Mouse (Mus musculus): ENCODE results near the gene Nfyc.

The Nfyc gene

DNA sequence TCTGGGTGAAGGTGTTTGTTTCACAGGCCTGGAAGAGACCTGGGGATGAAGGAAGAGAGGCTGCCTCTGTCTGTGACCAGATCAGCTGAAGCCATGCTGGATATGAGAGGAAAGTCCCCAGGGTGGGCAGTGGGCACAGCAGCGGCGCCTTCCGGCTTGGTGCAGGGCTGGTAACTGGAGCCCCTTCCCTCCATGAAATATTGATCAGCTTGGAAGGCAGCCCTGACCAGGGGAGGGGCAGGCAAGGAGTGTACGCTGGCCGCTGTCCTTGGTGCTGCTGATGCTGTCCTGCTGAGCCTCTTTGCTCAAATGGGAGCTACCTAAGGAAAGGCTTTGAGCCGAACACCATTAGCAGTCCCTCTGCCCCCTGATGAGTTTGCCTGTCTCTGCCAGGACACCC is 34.8 kb upstream of the Nfyc start:
- Histone ChIP-seq H3K27me3 (ENCODE audit: insufficient read depth, low read length) (peaks cover 2% of the 10 kb centered on the region; the same call in 1 of the 2 replicates), H3K36me3 (ENCODE audit: insufficient read depth, low read length) (no peaks in the 10 kb centered on the region), H3K9me3 (ENCODE audit: low read length) (no peaks in the 10 kb centered on the region), H3K4me3 (replicated peaks; ENCODE audit: low read length) (no peak overlapping the region), H3K4me1 (replicated peaks; ENCODE audit: low read depth, low read length) (peaks cover 14% of the 10 kb centered on the region; the same call in 1 of the 2 replicates)
- TF ChIP-seq POU5F1 (IDR thresholded peaks at IDR 0.05; ENCODE audit: borderline replicate concordance, low read length) (no peak), NANOG (IDR thresholded peaks at IDR 0.05; ENCODE audit: borderline replicate concordance, low read length) (no peak), CTCF (conservative IDR thresholded peaks at IDR 0.05; ENCODE audit: low read length) (no peak)

DNA sequence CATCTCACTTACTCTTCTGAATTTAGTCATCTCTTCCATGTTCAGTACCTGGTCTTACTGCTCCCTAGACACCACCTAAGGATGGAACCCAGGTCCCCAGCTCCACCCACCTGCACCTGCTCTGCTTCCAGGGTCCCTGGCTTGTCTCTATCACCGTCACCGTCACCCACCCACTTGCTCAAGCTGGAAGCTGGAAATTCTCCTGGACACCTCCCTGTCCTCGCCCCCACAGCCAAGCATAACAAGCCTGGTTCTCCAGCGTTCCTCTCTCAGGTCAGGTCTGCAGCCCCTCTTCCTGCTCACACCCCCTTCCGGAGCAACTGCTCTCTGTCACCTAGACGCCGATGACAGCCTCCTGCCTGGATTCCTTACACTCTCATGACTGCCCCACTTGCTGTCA is 28.5 kb upstream of the Nfyc start:
- TF ChIP-seq POU5F1 (IDR thresholded peaks at IDR 0.05; ENCODE audit: borderline replicate concordance, low read length), result no peak
- no peak for TF ChIP-seq NANOG (IDR thresholded peaks at IDR 0.05; ENCODE audit: borderline replicate concordance, low read length)
- no peak for TF ChIP-seq CTCF (conservative IDR thresholded peaks at IDR 0.05; ENCODE audit: low read length)
- H3K36me3 ChIP-seq (ENCODE audit: insufficient read depth, low read length), result no peaks in the 10 kb centered on the region; the same call in 1 of the 2 replicates
- no peaks in the 10 kb centered on the region for H3K9me3 ChIP-seq (ENCODE audit: low read length)
- no peak overlapping the region for H3K4me3 ChIP-seq (replicated peaks; ENCODE audit: low read length)
- peaks cover 14% of the 10 kb centered on the region for H3K27me3 ChIP-seq (ENCODE audit: insufficient read depth, low read length)
- peaks cover 34% of the 10 kb centered on the region for H3K4me1 ChIP-seq (replicated peaks; ENCODE audit: low read depth, low read length)

DNA sequence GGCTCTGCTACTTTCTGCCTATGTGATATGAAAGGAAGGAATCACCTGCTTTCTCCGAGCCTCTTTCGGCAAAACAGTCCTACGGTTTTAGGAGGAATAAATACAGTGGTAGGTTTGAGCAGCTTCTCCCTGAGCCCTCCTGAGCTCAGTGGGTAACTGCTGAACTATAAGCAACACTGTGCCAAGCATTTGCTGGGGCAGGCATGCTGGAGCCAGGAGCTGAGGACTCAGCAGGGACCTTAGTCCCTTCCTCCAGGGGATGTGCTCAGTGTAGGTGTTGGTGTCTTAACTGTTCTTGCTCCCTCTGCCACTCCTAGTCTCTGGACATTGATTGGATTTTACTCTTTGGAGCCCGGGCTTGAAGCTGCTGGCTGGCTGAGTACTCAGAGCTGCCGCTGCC is 25.0 kb upstream of the Nfyc start:
- H3K4me1 ChIP-seq (replicated peaks; ENCODE audit: low read depth, low read length), result peaks cover 34% of the 10 kb centered on the region
- H3K9me3 ChIP-seq (ENCODE audit: low read length), result no peaks in the 10 kb centered on the region
- peaks cover 19% of the 10 kb centered on the region for H3K27me3 ChIP-seq (ENCODE audit: insufficient read depth, low read length)
- no peaks in the 10 kb centered on the region; the same call in 1 of the 2 replicates for H3K36me3 ChIP-seq (ENCODE audit: insufficient read depth, low read length)
- TF ChIP-seq NANOG (IDR thresholded peaks at IDR 0.05; ENCODE audit: borderline replicate concordance, low read length) (no peak), POU5F1 (IDR thresholded peaks at IDR 0.05; ENCODE audit: borderline replicate concordance, low read length) (no peak), CTCF (conservative IDR thresholded peaks at IDR 0.05; ENCODE audit: low read length) (no peak)
- H3K4me3 ChIP-seq (replicated peaks; ENCODE audit: low read length), result no peak overlapping the region

DNA sequence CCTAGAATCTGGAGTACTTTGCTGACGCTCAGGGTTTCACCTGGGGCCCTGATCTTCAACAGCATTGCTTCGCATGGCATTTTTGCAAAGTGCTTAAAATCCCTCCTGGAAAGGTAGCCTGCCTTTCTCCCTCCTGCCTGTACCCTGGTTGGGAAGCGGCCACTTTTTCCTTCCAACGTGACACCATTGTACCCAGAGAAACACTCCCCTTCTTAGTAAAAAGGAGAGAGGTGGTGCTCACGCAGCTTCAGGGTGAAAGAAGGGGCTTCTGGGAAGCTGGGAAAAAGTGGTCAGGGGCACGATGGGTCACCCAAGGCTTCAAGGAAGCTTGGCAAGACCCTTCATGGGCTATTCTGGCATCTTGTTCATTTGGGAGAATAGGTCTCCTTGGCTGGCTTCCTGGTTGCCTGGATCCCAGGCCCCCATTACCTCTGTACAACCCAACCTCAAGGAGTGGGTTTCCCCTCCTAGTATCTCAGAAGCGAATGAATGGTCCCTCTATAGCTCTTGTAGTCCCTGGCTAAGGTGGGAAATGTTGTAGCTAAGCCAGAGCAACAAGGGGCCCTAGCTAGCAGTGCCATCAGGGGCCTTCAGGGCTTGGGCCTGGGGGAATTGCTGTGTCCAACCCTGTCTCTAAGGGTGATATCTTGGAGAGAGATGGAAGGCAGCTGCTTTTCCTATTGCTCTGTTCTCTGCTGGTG is 24.1 kb upstream of the Nfyc start:
- no peaks in the 10 kb centered on the region for H3K9me3 ChIP-seq (ENCODE audit: low read length)
- no peak for TF ChIP-seq NANOG (IDR thresholded peaks at IDR 0.05; ENCODE audit: borderline replicate concordance, low read length)
- H3K4me3 ChIP-seq (replicated peaks; ENCODE audit: low read length), result peak overlapping the region; percentile 93
- no peaks in the 10 kb centered on the region; the same call in 1 of the 2 replicates for H3K36me3 ChIP-seq (ENCODE audit: insufficient read depth, low read length)
- H3K4me1 ChIP-seq (replicated peaks; ENCODE audit: low read depth, low read length), result peaks cover 37% of the 10 kb centered on the region
- H3K27me3 ChIP-seq (ENCODE audit: insufficient read depth, low read length), result peaks cover 19% of the 10 kb centered on the region

DNA sequence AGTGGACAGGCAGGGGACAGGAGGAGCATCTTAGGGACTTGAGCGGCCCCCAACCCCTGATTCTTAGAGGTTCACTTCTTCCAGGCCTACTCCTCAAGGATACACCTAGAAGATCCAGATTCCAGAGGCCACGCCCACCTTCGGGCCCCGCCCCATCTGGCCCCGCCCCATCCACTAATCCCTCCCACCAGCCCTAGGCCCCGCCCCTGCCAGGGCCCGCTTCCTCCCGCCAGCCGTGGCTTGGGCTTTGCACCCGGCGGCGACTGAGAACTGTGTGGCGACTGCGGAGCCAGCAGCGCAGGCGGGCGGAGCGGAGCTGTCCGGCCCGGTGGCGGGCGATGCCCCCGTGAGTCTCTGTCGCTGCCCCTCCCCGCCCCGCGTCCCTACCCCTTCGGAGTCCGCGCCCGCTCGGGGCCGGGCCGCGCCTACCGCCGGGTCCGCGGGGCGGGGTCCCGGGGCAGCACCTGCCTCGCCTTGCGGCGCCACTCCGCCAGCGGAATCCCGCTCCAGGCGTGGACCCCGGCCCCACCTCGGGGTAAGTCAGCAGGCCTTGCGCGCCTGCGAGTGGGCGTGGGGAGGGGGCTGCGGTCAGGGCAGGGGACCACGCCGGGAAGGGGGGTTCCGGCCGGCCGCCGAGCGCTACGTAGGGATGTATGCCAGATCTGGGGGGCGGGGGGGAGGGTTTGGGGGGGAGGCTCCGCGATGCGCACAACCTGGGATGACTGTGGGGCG is 23.4 kb upstream of the Nfyc start, which contains the start of gene Rims3:
TSS of gene Rims3 (plus strand) at position 229 of the 732 bp plus-strand sequence.
- no peaks in the 10 kb centered on the region for H3K9me3 ChIP-seq (ENCODE audit: low read length)
- no peaks in the 10 kb centered on the region for H3K36me3 ChIP-seq (ENCODE audit: insufficient read depth, low read length)
- H3K4me3 ChIP-seq (replicated peaks; ENCODE audit: low read length), result peak within 1 kb of the TSS; percentile 93
- H3K4me1 ChIP-seq (replicated peaks; ENCODE audit: low read depth, low read length), result peaks cover 37% of the 10 kb centered on the region
- TF ChIP-seq POU5F1 (IDR thresholded peaks at IDR 0.05; ENCODE audit: borderline replicate concordance, low read length) (no peak), NANOG (IDR thresholded peaks at IDR 0.05; ENCODE audit: borderline replicate concordance, low read length) (no peak), CTCF (conservative IDR thresholded peaks at IDR 0.05; ENCODE audit: low read length) (no peak)
- peaks cover 19% of the 10 kb centered on the region for H3K27me3 ChIP-seq (ENCODE audit: insufficient read depth, low read length)

DNA sequence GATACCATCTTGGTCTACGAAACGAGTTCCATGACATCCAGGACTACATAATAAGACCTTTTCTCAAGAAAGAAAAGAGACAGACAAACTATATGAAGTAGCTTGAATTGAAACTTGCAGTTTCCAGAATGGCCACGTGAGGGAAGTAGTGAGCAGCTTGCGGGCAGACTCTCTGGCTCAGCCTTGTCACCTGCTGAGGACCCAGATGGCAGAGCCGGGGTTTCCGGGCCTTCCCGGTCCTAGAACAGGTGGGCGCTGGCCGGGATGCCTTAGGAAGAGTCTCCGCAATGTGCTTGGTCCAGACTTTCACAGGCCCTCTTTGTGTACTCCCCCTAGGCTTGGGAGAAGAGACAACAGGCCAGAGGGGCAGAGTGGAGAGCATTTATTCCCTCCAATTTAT is 19.6 kb upstream of the Nfyc start:
- Histone ChIP-seq H3K27me3 (ENCODE audit: insufficient read depth, low read length) (peaks cover 38% of the 10 kb centered on the region), H3K36me3 (ENCODE audit: insufficient read depth, low read length) (no peaks in the 10 kb centered on the region), H3K9me3 (ENCODE audit: low read length) (no peaks in the 10 kb centered on the region), H3K4me3 (replicated peaks; ENCODE audit: low read length) (no peak overlapping the region), H3K4me1 (replicated peaks; ENCODE audit: low read depth, low read length) (peaks cover 11% of the 10 kb centered on the region)
- TF ChIP-seq POU5F1 (IDR thresholded peaks at IDR 0.05; ENCODE audit: borderline replicate concordance, low read length) (no peak), CTCF (conservative IDR thresholded peaks at IDR 0.05; ENCODE audit: low read length) (peak; percentile 96)

DNA sequence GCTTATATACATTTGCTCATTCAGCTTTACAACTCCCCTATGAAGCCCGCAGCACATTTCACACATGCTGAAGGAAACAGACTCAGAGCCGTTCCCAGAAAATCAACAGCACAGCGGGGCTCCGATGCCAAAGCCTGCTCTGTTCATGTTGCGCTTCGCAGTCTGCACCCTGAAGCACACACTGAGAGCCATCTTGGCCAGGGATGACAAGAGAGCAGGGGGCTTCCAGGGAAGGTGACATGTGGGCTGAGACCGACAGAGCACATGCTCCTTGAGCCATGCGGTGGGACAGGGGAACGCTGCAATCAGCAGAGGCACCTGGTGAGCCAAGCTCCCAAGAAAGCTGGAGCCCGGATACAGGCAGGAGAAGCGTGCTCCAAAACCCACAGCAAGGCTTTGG is 18.1 kb upstream of the Nfyc start:
- no peak overlapping the region for H3K4me3 ChIP-seq (replicated peaks; ENCODE audit: low read length)
- H3K9me3 ChIP-seq (ENCODE audit: low read length), result no peaks in the 10 kb centered on the region
- H3K27me3 ChIP-seq (ENCODE audit: insufficient read depth, low read length), result peaks cover 33% of the 10 kb centered on the region
- TF ChIP-seq CTCF (conservative IDR thresholded peaks at IDR 0.05; ENCODE audit: low read length) (no peak), NANOG (IDR thresholded peaks at IDR 0.05; ENCODE audit: borderline replicate concordance, low read length) (no peak), POU5F1 (IDR thresholded peaks at IDR 0.05; ENCODE audit: borderline replicate concordance, low read length) (no peak)
- no peaks in the 10 kb centered on the region for H3K36me3 ChIP-seq (ENCODE audit: insufficient read depth, low read length)
- peaks cover 3% of the 10 kb centered on the region; the same call in 1 of the 2 replicates for H3K4me1 ChIP-seq (replicated peaks; ENCODE audit: low read depth, low read length)

DNA sequence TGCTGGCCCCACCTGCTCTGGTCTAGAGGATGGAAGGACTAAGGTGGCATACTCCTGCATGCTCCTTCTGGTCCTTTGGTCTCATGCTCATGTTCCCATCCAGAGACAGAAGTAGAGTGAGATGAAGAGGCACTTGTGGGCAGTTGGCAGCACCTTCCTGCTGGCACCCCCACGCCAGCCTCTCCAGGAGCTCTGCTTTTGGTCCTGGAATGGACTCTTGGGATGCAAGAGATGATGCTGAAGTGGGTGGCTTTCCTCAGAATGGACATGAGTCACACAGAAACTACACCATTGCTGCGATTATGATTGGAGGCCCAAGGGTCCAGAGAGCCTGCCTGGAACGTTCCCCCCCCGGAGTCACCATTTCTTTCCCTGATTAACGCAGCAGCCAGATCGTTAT is 17.5 kb upstream of the Nfyc start:
- no peaks in the 10 kb centered on the region for H3K9me3 ChIP-seq (ENCODE audit: low read length)
- H3K4me1 ChIP-seq (replicated peaks; ENCODE audit: low read depth, low read length), result peaks cover 3% of the 10 kb centered on the region; the same call in 1 of the 2 replicates
- H3K4me3 ChIP-seq (replicated peaks; ENCODE audit: low read length), result no peak overlapping the region
- TF ChIP-seq NANOG (IDR thresholded peaks at IDR 0.05; ENCODE audit: borderline replicate concordance, low read length) (no peak), CTCF (conservative IDR thresholded peaks at IDR 0.05; ENCODE audit: low read length) (no peak), POU5F1 (IDR thresholded peaks at IDR 0.05; ENCODE audit: borderline replicate concordance, low read length) (no peak)
- peaks cover 37% of the 10 kb centered on the region for H3K27me3 ChIP-seq (ENCODE audit: insufficient read depth, low read length)
- H3K36me3 ChIP-seq (ENCODE audit: insufficient read depth, low read length), result no peaks in the 10 kb centered on the region

All from E14TG2a.4 (cell line).